Mouse (Mus musculus): Measurements from ENCODE around the gene Tmem217. TPM values are rescaled to one million over a fixed set of nuclear protein-coding genes. Genes with fewer than 3 reads are reported as not detected.
"Not testable (repeated sequence)": the region's sequence is repeated elsewhere in the genome, so short reads cannot be mapped to it uniquely, and the experiment has no call there.

Tmem217 gene
- polyA plus RNA-seq, 2 experiments = 0.09 TPM; not detected in 1

GRCm38 (mm10) chr17:29500802-29501469 is 51.2 kb downstream of the Tmem217 start:
- Histone ChIP-seq H3K4me1 (replicated peaks; ENCODE audit: control insufficient read depth in 2 of 2, insufficient read depth in 2 of 2, low read length in 1 of 2) (peaks cover 66 to 81% of the 10 kb centered on the region in 2 experiments), H3K27me3 (ENCODE audit: control insufficient read depth, insufficient read depth, low read length) (no peaks in the 10 kb centered on the region), H3K27ac (peak overlapping the region; percentile 95), H3K36me3 (replicated peaks; ENCODE audit: control insufficient read depth, insufficient read depth, low read depth) (peaks cover 8% of the 10 kb centered on the region), H3K9me3 (ENCODE audit: control insufficient read depth, low read length) (no peaks in the 10 kb centered on the region; the same call in 1 of the 2 replicates), H3K4me2 (ENCODE audit: low read depth) (peak overlapping the region; percentile 72), H3K4me3 (ENCODE audit: insufficient read depth in 1 of 2, low read depth in 2 of 2, low read length in 2 of 2) (peak overlapping the region; percentile 15 to 24; a peak in 2 of 4 replicates), H3K9ac (replicated peaks) (peak overlapping the region; percentile 74)
- peak; percentile 86 to 92 (median 89) for DNase-seq (ENCODE audit: low read depth in 3 of 3, low spot score in 3 of 3)
- WGBS (ENCODE audit: insufficient replicate concordance) = 12% methylated on average over 17 of the region's 17 CpGs
- TF ChIP-seq EP300 (IDR thresholded peaks at IDR 0.05; ENCODE audit: low read depth) = peak; percentile 92
- peak; percentile 59 for TF ChIP-seq CTCF (IDR thresholded peaks at IDR 0.05; ENCODE audit: low read depth)
- ATAC-seq (ENCODE audit: insufficient read depth) = peak; percentile 88

GRCm38 (mm10) chr17:29500243-29500740 is 51.9 kb downstream of the Tmem217 start:
- WGBS (ENCODE audit: insufficient replicate concordance) = 16% methylated on average over 7 of the region's 7 CpGs
- Histone ChIP-seq H3K9ac (replicated peaks) (peak overlapping the region; percentile 62), H3K36me3 (replicated peaks; ENCODE audit: control insufficient read depth, insufficient read depth, low read depth) (peaks cover 12% of the 10 kb centered on the region), H3K27me3 (ENCODE audit: control insufficient read depth, insufficient read depth, low read length) (no peaks in the 10 kb centered on the region), H3K27ac (peak overlapping the region; percentile 95), H3K4me2 (ENCODE audit: low read depth) (peak overlapping the region; percentile 72), H3K4me3 (ENCODE audit: insufficient read depth in 1 of 2, low read depth in 2 of 2, low read length in 2 of 2) (peak overlapping the region; percentile 15 to 24), H3K9me3 (ENCODE audit: control insufficient read depth, low read length) (no peaks in the 10 kb centered on the region; the same call in 1 of the 2 replicates), H3K4me1 (replicated peaks; ENCODE audit: control insufficient read depth in 2 of 2, insufficient read depth in 2 of 2, low read length in 1 of 2) (peaks cover 66 to 75% of the 10 kb centered on the region in 2 experiments)
- ATAC-seq (ENCODE audit: insufficient read depth) (peak; percentile 45), DNase-seq (ENCODE audit: low read depth in 3 of 3, low spot score in 3 of 3) (no peak)
- no peak for TF ChIP-seq CTCF (IDR thresholded peaks at IDR 0.05; ENCODE audit: low read depth)
- TF ChIP-seq EP300 (IDR thresholded peaks at IDR 0.05; ENCODE audit: low read depth) = no peak

GRCm38 (mm10) chr17:29499511-29499910 is 52.7 kb downstream of the Tmem217 start:
- H3K9me3 ChIP-seq (ENCODE audit: control insufficient read depth, low read length) = no peaks in the 10 kb centered on the region; the same call in 1 of the 2 replicates
- peak overlapping the region; percentile 72 for H3K9ac ChIP-seq (replicated peaks)
- WGBS (ENCODE audit: insufficient replicate concordance) = 18% methylated on average over 6 of the region's 6 CpGs
- peaks cover 20% of the 10 kb centered on the region for H3K36me3 ChIP-seq (replicated peaks; ENCODE audit: control insufficient read depth, insufficient read depth, low read depth)
- ATAC-seq (ENCODE audit: insufficient read depth) (peak; percentile 54), DNase-seq (ENCODE audit: low read depth in 3 of 3, low spot score in 3 of 3) (peak; percentile 77 to 95 (median 85))
- peaks cover 69 to 78% of the 10 kb centered on the region in 2 experiments for H3K4me1 ChIP-seq (replicated peaks; ENCODE audit: control insufficient read depth in 2 of 2, insufficient read depth in 2 of 2, low read length in 1 of 2)
- TF ChIP-seq CTCF (IDR thresholded peaks at IDR 0.05; ENCODE audit: low read depth) (0 out of 2 replicates have a peak, but pooled peaks have one; percentile 9), EP300 (IDR thresholded peaks at IDR 0.05; ENCODE audit: low read depth) (peak; percentile 94)
- H3K4me2 ChIP-seq (ENCODE audit: low read depth) = peak overlapping the region; percentile 72
- H3K27ac ChIP-seq = peak overlapping the region; percentile 95
- peak overlapping the region in 1 of 2 experiments; percentile 8; a peak in 1 of 4 replicates for H3K4me3 ChIP-seq (ENCODE audit: insufficient read depth in 1 of 2, low read depth in 2 of 2, low read length in 2 of 2)
- no peaks in the 10 kb centered on the region for H3K27me3 ChIP-seq (ENCODE audit: control insufficient read depth, insufficient read depth, low read length)

GRCm38 (mm10) chr17:29498952-29499351 is 53.2 kb downstream of the Tmem217 start:
- Histone ChIP-seq H3K4me2 (ENCODE audit: low read depth) (peak overlapping the region; percentile 72), H3K4me1 (replicated peaks; ENCODE audit: control insufficient read depth in 2 of 2, insufficient read depth in 2 of 2, low read length in 1 of 2) (peaks cover 70 to 78% of the 10 kb centered on the region in 2 experiments), H3K9ac (replicated peaks) (peak overlapping the region; percentile 72), H3K36me3 (replicated peaks; ENCODE audit: control insufficient read depth, insufficient read depth, low read depth) (peaks cover 25% of the 10 kb centered on the region), H3K27ac (peak overlapping the region; percentile 95)
- not testable (repeated sequence) for H3K4me3 ChIP-seq (ENCODE audit: insufficient read depth in 1 of 2, low read depth in 2 of 2, low read length in 2 of 2); ATAC-seq (ENCODE audit: insufficient read depth); H3K9me3 ChIP-seq (ENCODE audit: control insufficient read depth, low read length); H3K27me3 ChIP-seq (ENCODE audit: control insufficient read depth, insufficient read depth, low read length); DNase-seq (ENCODE audit: low read depth in 3 of 3, low spot score in 3 of 3)
- 32% methylated on average over 2 of the region's 2 CpGs for WGBS (ENCODE audit: insufficient replicate concordance)

- ATAC-seq (ENCODE audit: insufficient read depth) = no peak
- Histone ChIP-seq H3K4me2 (ENCODE audit: low read depth) (peak overlapping the region; percentile 35), H3K27ac (peak overlapping the region; percentile 95)
Observed at GRCm38 (mm10) chr17:29498028-29498427, 54.2 kb downstream of the Tmem217 start.

GRCm38 (mm10) chr17:29497481-29497880 is 54.7 kb downstream of the Tmem217 start:
- H3K9ac ChIP-seq (replicated peaks) = peak overlapping the region; percentile 15

More at GRCm38 (mm10) chr17:29498028-29498427, 54.2 kb downstream of the Tmem217 start:
- H3K4me3 ChIP-seq (ENCODE audit: insufficient read depth in 1 of 2, low read depth in 2 of 2, low read length in 2 of 2) = no peak overlapping the region
- TF ChIP-seq CTCF (IDR thresholded peaks at IDR 0.05; ENCODE audit: low read depth) = no peak
- no peak for TF ChIP-seq EP300 (IDR thresholded peaks at IDR 0.05; ENCODE audit: low read depth)
- DNase-seq (ENCODE audit: low read depth in 3 of 3, low spot score in 3 of 3) = no peak
- whole genome bisulfite sequencing (ENCODE audit: insufficient replicate concordance) = 18% methylated on average over 4 of the region's 4 CpGs
- H3K27me3 ChIP-seq (ENCODE audit: control insufficient read depth, insufficient read depth, low read length) = no peaks in the 10 kb centered on the region
- peak overlapping the region; percentile 72 for H3K9ac ChIP-seq (replicated peaks)
- H3K9me3 ChIP-seq (ENCODE audit: control insufficient read depth, low read length) = no peaks in the 10 kb centered on the region
- peaks cover 67 to 80% of the 10 kb centered on the region in 2 experiments for H3K4me1 ChIP-seq (replicated peaks; ENCODE audit: control insufficient read depth in 2 of 2, insufficient read depth in 2 of 2, low read length in 1 of 2)
- peaks cover 35% of the 10 kb centered on the region for H3K36me3 ChIP-seq (replicated peaks; ENCODE audit: control insufficient read depth, insufficient read depth, low read depth)

More at GRCm38 (mm10) chr17:29497481-29497880, 54.7 kb downstream of the Tmem217 start:
- WGBS (ENCODE audit: insufficient replicate concordance) = 24% methylated on average over 1 of the region's 1 CpGs
- H3K27ac ChIP-seq = peak overlapping the region; percentile 95
- DNase-seq (ENCODE audit: low read depth in 3 of 3, low spot score in 3 of 3); H3K27me3 ChIP-seq (ENCODE audit: control insufficient read depth, insufficient read depth, low read length); H3K9me3 ChIP-seq (ENCODE audit: control insufficient read depth, low read length); H3K4me3 ChIP-seq (ENCODE audit: insufficient read depth in 1 of 2, low read depth in 2 of 2, low read length in 2 of 2); ATAC-seq (ENCODE audit: insufficient read depth); H3K4me2 ChIP-seq (ENCODE audit: low read depth): not testable (repeated sequence)
- H3K36me3 ChIP-seq (replicated peaks; ENCODE audit: control insufficient read depth, insufficient read depth, low read depth) = peaks cover 40% of the 10 kb centered on the region
- peaks cover 61 to 75% of the 10 kb centered on the region in 2 experiments for H3K4me1 ChIP-seq (replicated peaks; ENCODE audit: control insufficient read depth in 2 of 2, insufficient read depth in 2 of 2, low read length in 1 of 2)
